Mouse (Mus musculus) adrenal gland (tissue): ENCODE measurements around the gene Ephb1.

Experiments used
- intact Hi-C: fragments of 180-260 bp; cut with DNase I; formaldehyde crosslinking; loops from one replicate; pipeline ENCODE4 v1.15.1; 2025
- long read RNA-seq, 2 experiments: library from polyadenylated mRNA; unstranded; transcript quantifications; one replicate each; pipeline ENCODE4 v2.0.0; 2020; ENCODE audit warnings: borderline replicate concordance in 1 of 2; ENCODE audit not compliant: insufficient replicate concordance in 1 of 2

Gene Ephb1
- long read RNA-seq, experiment 1, full-length matches to known transcripts, result 1 of 1 reads
- long read RNA-seq, experiment 1, partial matches to known transcripts, result 0 of 1 reads
- long read RNA-seq, experiment 1, other reads (novel, unspliced or antisense), result 0 of 1 reads
- long read RNA-seq, experiment 2, result 0 reads

GRCm38 (mm10) chr9:102354561-102354973, at the start of gene Ephb1:
Gene Ephb1 (minus strand): TSS chr9:102354693.
- intact Hi-C loops, result loop anchor here (2.0 to 10.0 kb wide), 3 partner anchors 230 to 1042 kb away; no protein-coding TSS in a partner anchor

DNA sequence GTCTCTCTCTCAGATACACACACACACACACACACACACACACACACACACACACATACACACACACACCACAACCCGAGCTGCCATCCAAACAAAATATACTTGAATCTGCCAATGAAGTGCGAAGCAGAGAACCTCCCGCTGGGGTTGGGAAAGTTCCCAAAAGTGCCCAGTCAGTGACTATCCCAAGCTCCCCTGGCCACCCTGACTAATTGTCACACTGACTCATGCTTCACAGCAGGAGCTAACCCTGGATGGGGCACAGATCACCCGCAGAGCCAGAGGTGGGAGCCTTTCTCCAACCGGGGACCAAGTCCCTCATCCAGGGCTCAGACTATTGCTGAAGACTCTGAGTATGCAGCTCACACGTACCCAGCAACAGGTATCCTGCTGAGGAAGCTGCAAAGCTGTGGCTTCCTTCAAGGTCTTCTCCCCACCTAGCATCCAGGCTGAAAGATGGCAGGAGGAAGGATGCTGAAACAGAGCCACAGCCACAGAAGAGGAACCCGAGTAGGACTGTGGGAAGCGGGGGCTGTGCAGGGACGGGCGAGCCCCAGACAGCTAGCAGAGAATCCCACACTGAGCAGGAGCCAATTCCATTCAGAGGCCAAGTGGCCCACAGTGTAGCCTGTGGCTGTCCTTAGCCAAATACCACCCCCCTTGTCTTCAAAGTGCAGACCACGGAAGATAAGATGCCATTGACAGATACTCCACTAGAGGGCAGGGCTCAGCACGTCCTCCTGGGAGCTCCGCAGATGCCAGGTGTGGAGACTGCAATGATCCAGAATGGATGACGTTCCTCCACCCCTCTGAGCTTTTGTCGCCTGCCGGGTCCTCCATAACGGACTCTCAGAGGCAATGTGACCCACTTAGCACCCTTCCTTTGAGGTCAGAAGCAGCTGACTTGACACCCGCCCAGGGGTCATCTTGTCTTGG, 48.9 kb upstream of the Ephb1 start:
- intact Hi-C loops, result loop anchor here (2.0 to 10.0 kb wide), 2 partner anchors 111 to 139 kb away; no protein-coding TSS in a partner anchor

- intact Hi-C loops, result loop anchor here (2.0 to 10.0 kb wide), 2 partner anchors 112 to 140 kb away; no protein-coding TSS in a partner anchor
Measured at GRCm38 (mm10) chr9:102402671-102403070, 48.2 kb upstream of the Ephb1 start.

GRCm38 (mm10) chr9:102388266-102388665, 33.8 kb upstream of the Ephb1 start:
- intact Hi-C loops, result no loop called here

- intact Hi-C loops, result no loop called here
Measured at GRCm38 (mm10) chr9:102386816-102387215, 32.3 kb upstream of the Ephb1 start.

DNA sequence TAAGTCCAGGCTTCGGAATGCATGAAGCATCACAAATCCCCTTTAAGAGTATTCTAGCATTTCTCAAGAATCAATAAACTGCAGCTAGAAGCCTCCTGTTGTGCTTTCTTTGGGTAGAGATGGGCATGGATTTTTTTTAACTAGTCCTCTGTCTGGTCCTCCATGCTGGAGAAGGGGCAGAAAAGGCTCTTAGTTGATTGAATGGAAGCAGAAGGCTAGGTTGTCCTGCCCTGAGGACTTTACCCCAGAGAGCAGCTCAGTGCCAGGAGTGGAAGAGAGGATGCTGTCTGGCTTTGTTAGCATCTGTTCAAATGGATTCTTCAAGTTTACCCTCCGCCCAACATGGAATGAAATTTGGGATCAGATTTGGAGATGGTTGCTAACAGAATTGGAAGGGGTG, 25.7 kb upstream of the Ephb1 start:
- intact Hi-C loops, result no loop called here

- intact Hi-C loops, result no loop called here
Measured at GRCm38 (mm10) chr9:102374661-102375060, 20.2 kb upstream of the Ephb1 start.

DNA sequence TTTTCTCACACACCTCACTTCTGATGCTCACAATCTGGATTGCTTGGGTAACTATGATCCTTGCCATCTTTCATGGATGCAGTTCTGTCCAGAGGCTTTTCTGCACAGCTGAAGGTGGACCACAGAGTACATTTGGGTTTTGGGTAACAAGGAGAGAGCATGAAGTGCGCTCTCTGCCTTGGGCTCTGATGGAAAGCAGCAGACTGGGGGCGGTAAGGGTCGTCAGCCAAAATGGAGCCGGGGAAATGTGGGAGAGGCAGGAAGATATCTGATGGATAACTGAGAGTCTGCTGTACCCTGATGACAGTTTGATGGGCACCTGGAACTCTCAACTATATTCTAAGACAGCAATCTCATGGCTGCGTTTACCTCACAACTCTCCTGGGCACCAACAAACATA, 19.4 kb upstream of the Ephb1 start:
- intact Hi-C loops, result no loop called here

GRCm38 (mm10) chr9:102371936-102372335, 17.4 kb upstream of the Ephb1 start:
- intact Hi-C loops, result no loop called here

DNA sequence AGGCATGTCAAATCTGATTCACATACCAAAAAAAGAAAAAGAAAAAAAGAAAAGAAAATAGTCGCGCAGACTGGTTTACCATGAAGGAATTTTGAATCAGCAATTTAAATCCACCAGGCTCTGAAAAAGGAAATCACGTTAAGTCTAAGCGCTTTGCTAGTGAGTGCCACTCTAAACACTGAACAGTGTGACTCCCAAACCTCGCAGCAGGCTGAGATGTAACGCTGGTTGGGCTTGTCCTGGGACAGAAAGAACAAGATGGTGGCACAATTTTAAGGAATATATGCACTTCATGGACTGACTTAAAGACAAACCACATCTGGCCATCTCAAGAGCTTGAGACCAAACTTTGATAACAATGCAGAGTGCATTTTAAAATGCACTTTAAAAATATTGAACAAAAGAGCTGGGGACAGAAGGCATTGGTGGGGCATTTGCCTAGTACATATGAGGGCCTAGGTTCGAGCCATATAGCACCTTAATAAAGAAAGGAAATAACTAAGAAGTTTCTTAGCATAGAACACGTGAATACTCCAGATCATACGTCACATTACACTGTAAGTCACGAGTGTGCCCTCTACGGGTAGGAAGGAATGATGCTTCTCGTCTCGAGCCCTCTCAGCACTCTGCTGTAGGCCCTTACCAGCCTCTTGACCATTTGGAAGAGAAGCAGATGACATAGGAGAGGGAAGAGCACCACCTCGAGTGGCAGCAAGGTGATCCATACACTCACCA, 16.7 kb upstream of the Ephb1 start:
- intact Hi-C loops, result no loop called here

DNA sequence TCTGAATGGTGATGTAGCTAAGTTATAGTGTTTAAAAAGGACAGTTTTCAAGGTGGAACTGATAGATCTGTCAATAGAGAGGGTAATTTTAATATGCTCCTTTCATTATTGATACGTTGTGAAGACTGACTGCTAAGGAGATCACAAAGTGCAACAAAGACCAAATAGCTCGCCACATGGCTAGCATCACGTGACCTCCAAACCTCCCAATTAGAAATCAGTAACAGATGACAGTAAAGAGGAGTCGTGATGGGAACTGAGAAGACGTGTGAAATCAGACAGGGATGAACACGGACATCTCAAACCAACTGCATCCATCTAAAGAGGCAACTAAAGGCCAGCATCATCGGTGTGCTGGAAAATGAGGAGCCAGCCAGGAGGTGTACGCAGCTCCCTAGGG, 15.6 kb upstream of the Ephb1 start:
- intact Hi-C loops, result no loop called here

DNA sequence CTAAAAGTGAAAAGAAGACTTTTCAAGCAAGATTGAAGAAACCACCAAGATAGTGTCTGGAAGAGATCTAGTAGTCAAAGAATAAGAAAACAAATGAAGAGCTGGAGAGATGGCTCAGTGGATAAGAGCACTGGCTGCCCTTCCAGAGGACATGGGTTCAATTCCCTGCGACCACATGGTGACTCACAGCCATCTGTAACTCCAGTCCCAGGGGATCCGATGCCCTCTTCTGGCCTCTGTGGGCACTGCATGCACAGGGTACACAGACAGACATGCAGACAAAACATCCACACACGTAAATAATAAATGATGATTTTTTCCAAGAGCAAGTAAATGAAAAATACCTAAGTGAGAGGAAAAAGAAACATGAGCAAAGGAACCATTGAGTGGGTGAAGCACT, 14.6 kb upstream of the Ephb1 start:
- intact Hi-C loops, result no loop called here

- intact Hi-C loops, result no loop called here
Measured at GRCm38 (mm10) chr9:102367796-102368195, 13.3 kb upstream of the Ephb1 start.

DNA sequence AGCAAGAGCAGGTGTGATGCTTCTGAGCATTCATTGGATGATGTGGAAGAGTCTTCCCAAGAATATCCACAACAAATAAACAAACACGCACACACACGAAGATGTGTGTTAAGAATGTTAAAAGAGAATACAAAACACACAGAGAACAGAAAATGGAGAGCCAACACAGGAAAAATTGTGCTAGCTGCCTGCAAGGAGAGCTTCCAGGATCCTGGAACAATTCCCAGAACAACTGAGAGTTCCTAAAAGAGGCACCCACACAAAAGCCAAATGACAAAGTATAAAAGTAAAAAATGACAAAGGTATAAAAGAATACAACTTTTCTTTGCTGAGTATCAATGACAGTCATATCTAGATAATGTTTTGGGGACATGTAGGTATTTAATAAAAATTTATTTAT, 11.0 kb upstream of the Ephb1 start:
- intact Hi-C loops, result no loop called here

- intact Hi-C loops, result loop anchor here (10.0 kb wide), 1 partner anchor 235 kb away; no protein-coding TSS in a partner anchor
Measured at GRCm38 (mm10) chr9:102359311-102359710, 4.8 kb upstream of the Ephb1 start.

- intact Hi-C loops, result loop anchor here (10.0 kb wide), 1 partner anchor 234 kb away; no protein-coding TSS in a partner anchor
Measured at GRCm38 (mm10) chr9:102358711-102359110, 4.2 kb upstream of the Ephb1 start.

- intact Hi-C loops, result loop anchor here (10.0 kb wide), 1 partner anchor 233 kb away; no protein-coding TSS in a partner anchor
Measured at GRCm38 (mm10) chr9:102358011-102358410, 3.5 kb upstream of the Ephb1 start.

DNA sequence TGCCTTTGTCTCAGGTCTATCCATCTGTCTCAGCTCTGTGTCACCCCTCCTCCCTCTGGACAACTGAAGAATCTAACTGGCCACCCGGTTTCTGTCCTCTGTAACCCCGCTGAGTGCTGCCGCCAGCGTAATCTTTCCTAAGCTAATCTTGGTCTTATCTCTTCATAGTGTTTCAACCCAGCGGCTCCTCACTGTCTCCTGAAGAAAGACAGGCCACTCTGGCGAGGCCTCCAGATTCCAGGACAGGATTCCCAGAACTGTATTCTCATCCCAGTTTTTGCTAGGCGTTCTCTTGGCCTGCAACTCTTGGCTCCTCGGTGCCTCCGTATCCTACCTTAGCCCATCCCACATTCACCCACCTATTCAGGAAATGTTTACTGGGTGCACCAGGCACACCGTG, 2.0 kb upstream of the Ephb1 start:
- intact Hi-C loops, result loop anchor here (10.0 kb wide), 1 partner anchor 232 kb away; no protein-coding TSS in a partner anchor

GRCm38 (mm10) chr9:102355726-102356125, 1.2 kb upstream of the Ephb1 start:
- intact Hi-C loops, result loop anchor here (2.0 to 10.0 kb wide), 2 partner anchors 231 to 665 kb away; no protein-coding TSS in a partner anchor

GRCm38 (mm10) chr9:102353636-102354491, 629 bp downstream of the Ephb1 start:
- intact Hi-C loops, result loop anchor here (2.0 to 10.0 kb wide), 3 partner anchors 229 to 1042 kb away; no protein-coding TSS in a partner anchor
